Mouse (Mus musculus): ENCODE results near the gene Rarg.
A peak's percentile ranks its signal among the peaks of the same experiment; 100 is the strongest.
"Not testable (repeated sequence)": the region's sequence is repeated elsewhere in the genome, so short reads cannot be mapped to it uniquely, and the experiment has no call there.

The Rarg gene

DNA sequence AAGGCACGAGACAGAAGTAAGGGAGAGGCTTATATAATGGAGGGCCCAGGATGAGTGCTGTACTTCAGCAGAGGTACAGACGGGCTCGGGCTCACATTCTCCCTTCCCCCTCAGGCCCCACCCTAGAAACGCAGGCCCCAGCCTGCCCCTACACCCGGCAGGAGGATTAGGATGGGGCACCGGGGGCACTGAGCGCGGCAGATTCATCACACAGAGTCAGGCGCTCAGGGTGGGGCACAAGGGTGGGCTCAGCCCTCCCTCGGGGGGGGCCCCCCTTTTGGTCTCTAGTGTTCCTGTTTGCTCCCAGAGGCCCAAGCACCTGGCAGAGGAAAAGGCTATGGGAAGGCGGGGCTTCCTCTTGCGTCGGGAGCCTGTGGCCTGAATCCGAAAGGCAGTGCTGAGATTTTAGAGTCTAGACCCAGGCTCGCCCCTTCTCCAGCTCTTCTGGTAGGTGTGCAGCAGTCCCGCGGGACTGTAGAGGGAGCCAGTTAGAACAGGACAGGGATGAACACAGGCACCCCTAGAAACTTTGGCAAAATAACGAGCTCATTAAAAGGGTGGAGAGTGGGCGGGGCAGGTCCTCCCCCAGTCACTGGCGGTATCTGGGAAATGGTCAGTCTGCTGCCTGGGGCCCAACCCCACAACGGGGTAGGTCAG lies 21.8 kb downstream of the Rarg start:
- DNase-seq: peak in 1 of 2 experiments; percentile 52

DNA sequence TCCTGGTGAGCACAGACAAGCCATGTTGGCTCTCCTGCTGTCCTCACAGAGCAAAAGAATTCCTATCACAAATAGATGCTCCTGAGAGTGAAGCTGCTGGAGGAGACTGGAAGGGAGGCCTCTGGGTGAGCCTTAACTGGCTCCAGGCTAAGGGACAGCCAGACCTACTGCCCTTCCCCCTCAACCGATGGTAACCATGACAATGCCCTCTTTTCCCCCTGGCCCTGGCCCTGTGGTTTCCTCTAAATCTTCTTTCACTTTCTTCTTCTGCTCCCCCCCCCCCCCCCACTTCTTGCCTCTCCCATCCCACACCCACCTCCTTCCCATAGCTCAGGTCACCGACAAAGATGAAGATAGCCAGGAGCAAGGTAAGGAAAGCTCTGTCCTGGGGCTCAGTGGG lies 23.4 kb downstream of the Rarg start:
- DNase-seq: no peak

DNA sequence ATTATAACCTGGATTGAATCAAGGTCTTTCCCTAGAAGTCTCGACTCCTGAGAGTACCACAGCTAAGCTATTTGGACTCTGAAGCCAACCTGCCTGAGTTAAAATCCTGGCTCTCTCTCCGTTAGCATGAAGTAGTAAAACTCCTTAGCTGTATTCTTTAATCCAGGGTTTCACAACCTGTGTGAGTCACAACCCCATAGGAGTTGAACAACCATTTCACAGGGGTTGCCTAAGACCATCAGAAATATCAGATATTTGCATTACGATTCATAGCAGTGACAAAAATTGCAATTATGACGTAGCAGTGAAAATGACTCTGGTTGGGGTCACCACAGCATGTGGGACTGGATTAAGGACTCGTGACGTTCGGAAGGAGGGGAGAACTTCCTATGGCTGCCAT lies 24.6 kb downstream of the Rarg start:
- DNase-seq: no peak

DNA sequence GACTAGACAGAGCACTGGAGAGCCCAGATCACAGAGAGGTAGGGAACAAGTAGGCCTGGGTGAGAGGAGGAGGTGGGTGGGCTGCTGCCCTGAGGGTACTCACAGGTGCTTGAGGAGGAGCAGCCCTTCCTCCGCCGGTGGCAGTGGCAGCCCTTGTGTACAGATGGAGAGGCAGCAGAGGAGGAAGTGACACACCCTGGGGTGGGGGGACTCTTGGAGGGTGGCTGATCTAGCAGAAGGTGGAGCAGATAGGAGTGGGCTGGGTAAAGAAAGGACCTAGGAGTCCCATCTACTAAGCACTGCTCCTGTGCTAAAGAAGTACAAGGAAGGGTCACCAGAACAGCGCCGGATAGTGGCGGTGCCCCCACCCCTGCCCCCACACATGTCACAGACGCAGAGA lies 25.6 kb downstream of the Rarg start, which contains the start of gene Itgb7:
Gene Itgb7, minus strand, starts transcription at position 197 of the 400 bp plus-strand sequence.
- no peak for DNase-seq

DNA sequence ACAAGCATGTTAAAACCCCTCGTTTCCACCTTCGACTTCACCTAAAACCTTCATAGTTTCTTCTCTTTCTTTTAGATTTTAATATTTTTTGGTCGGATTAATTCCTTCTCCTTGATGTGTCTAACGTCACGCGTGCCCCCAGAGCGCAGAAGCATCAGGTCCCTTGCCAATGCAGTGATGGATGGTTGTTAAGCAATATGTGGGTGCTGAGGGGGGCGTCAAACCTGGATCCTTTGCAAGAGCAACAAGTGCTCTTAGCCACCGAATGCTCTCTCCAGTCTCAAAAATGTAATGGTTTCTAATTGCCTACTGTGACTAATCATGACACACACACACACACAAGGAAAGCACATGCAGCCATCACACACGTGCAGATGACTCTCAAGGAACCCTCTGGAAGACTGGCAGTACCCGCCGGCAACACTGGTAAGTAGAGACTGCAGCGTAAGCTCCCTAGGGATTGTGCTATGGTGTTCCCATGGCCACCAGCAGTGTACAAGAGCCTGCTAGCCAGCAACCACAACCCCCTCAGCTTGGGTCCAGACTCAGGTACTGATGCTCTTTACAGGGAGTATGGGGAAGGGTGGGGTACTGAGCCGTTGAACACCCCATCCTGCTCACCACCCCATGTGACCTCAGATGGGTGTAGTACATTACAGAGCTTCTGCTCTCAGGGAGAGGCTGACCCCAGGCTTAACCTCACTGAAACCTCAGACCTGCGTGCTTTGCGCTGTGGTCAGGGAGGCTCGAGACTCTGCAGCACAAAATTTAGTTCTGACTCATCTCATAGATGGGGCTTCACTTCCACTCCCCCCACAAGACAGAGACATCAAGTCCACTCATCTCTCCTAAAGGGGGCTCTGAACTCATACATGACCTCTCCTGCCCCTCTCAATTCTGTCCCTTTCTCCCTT lies 26.7 kb downstream of the Rarg start:
- no peak for DNase-seq

DNA sequence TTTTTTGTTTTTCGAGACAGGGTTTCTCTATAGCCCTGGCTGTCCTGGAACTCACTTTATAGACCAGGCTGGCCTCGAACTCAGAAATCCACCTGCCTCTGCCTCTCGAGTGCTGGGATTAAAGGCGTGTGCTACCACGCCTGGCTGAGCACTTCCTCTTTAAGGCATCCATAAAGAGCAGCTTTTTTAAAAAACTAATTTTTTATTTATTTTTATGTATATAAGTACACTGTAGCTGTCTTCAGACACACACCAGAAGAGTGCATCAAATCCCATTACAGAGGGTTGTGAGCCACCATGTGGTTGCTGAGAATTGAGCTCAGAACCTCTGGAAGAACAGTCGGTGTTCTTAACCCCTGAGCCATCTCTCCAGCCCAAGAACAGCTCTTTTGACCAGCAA lies 31.7 kb downstream of the Rarg start:
- not testable (repeated sequence) for DNase-seq

DNA sequence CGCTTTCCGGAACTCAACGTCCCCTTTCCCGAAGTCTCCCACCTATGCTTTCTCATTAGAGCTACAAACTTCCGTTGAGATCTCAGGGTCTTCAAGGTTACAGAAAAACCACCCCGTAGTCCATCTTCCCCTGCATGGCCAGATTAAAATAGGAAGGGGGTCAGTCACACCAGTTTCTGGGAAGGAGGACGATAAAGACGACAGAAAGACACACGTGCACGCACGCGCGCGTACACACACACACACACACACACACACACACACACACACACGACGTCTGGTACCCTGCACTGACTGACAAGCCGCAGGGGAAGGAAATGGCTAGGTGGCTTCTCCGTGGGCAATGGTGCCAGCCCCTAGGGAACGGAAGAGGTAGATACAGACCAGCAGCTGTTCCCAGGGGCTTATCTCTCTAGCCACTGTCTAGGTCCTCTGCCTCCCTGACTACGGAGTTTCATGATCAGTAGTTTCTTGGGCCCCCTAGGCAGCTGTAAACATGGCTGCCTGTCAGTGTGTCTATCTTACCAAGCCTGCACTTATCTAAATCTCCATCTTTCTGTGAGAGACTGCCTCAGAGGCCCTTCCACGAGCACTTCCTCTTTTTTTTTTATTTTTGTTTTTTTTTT lies 32.2 kb downstream of the Rarg start:
- peak in 1 of 2 experiments; percentile 33 for DNase-seq

DNA sequence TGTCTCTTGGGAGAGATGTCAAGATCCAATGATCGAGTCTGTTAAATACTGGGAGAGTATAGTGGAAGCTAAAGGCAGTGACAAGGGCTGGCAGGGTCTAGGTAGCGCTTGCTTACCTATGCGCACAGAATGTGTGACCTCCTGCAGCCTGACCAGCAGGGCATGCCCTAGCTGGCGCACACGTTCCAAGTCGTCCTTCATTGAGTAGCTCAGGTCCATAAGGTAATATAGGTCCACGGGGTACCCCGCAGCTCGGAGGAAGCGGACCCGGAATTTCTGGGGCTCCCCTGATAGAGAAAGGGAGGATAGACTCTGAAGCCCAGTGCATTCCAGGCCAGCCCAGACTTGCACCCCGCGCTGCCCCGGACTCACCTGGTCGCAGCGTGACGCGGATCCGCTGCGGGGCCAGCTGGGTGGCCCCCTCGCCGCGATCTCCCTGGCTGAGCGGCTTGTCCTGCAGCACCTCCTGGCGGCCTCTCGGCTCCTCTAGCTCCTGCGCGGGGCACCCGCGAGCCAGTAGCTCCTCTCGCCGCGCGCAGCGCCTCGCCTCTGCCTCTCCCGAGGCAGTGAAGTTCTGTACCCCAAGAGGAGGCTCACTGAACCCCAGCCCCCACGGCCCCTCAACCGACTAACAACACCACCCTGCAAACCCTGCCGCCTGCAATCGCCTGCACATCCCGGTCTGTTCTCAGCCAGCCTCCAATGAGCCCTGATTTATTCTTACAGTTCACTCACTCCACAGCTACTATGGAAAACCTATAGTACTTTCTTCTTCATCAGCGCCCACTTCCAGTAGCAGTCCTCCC lies 32.9 kb downstream of the Rarg start:
- peak; percentile 91 to 92 for DNase-seq

DNA sequence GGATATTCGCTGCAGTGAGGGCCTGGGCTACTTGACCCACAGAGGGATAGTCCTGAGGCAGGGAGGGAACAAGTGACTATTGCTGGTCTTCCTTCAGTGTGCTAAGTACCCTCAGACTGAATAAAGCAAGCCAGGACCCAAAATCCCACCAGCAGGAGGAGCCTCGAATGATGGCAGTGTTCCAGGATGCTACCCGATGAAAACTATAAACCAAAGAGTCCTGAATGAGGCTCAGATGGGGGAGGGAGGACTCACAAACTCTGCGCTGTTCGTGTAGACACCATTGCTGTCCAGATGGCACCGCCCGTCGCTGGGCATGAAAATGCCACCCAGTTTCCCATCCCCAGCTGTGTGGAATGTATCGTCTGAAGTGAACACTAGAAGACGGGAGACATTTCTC lies 34.9 kb downstream of the Rarg start:
- peak in 1 of 2 experiments; percentile 40 for DNase-seq

DNA sequence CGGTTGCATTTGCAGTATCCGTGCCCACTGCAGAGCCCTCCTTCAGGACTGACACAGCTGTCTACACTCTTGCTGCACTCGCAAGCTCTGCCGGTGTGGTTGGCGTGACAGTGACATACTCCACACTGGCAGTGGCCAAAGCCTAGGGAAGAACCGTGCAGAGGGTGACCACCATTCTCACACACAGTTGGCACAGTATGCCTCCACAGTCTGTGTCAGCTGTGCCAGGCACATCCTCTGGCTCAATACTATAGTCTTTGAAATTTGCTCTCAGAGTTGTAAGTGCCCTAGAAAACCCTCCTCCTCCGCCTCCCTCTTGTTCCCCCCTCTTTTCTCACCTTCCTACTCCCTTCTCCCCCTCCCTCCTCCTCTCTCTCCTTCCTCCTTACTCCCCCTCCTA lies 40.0 kb downstream of the Rarg start:
- no peak for DNase-seq

DNA sequence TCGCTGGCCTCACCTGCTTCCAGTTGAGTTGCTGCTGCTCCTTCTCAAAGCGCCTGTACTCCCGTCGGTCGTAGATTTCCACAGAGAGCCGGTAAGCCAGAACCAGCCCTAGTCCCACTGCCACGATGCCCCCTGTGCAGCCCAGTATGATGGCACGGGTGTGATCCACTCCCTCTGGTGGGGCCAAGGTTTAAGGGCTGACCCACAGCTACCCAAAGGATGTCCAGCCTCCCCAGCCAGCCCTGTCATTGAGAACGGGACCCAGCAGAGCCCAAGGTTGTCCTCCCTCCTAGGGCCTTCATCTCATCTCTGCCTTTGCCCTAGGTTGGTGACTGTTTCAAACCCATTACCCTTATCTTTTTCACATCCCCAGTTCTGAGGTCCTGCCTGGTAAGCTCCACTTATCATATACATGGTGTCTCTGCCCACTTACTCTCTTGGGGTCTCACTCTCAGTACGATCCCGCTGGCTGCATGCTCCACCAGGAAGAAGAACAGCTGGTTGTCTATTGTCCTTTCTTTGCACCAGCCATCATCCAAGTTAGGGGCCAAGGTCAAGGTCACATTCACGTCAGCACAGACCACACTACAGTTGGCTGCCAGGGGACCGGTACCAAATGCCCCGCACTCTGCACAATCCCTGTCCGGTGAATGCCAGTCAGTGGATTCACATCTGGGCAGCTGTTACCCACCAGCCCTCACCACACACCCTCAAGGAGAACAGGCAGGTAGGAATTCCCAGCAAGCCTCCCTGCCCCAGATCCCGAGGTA lies 40.7 kb downstream of the Rarg start:
- DNase-seq: no peak

DNA sequence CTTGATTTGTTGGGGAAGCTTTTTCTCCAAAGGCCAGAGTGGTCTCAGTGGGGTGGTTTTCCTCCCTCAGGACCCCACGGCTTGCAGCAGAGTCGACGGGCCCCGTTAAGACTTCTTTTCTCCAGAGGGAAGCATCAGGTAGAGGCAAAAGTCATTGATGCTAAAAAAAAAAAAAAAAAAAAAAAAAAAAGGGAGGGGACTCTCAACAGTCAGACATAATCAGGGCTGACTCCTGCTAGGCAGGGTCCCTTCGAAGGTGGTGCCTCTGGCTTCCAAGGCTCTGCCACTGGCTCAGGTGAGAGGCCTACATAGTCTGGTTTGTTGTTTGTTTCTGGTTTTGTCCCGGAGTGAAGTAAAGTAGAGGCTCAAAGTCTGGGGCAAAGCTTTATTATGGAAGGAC lies 41.7 kb downstream of the Rarg start:
- DNase-seq: no peak

DNA sequence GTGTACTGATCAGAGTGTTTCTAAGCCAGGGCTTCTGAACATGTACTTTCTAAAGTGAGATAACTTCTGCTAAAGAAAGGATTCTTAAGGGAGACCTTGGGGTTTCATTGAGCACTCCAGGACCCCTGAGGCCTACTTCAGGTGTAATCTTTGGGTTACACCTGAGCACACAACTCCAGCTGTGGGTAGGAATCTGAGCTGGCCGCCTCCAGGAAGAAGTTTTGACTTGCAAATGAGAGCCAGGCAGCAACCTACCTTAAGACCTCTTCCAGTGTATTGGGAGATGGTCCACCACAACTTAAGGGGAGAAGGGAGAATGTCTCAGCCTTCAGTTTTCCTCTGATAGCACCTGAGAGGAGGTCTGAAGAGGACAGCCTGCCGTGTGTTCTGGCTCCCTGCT lies 43.2 kb downstream of the Rarg start:
- DNase-seq: no peak

DNA sequence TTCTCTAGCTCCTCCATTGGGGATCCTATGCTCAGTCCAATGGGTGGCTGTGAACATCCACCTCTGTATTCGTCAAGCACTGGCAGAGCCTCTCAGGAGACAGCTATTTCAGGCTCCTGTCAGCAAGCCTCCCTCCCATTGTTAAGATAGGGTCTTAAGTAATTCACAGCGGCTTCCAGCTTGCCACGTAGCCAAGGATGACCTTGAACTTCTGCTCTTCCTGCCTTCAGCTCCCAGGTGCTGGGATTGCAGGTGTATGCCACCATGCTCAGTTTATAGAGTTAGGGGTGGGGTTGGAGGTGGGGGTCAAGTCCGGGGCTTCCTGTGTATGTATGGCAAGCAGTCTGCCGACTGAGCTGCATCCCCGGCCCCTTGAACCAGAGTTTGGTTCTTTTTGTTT lies 45.4 kb downstream of the Rarg start:
- DNase-seq: no peak

DNA sequence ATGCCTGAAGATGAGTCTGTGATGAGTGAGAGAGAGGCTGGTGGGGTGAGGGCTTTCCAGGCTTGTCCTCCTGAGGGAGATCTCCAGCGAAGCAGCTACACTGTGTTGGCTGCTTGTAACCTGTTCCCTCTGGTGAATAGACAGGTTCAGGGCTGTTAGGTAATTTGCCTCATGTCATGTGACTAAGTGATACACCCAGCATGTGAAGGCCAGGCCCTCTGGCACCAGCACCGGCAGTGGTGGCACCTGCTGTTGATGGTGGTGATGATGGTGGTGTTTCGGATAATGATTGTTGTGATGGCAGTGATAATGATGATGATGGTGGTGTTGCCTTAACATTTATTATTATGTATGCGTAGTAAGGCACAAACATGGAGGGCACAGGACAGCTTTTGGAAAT lies 46.5 kb downstream of the Rarg start:
- no peak for DNase-seq

DNA sequence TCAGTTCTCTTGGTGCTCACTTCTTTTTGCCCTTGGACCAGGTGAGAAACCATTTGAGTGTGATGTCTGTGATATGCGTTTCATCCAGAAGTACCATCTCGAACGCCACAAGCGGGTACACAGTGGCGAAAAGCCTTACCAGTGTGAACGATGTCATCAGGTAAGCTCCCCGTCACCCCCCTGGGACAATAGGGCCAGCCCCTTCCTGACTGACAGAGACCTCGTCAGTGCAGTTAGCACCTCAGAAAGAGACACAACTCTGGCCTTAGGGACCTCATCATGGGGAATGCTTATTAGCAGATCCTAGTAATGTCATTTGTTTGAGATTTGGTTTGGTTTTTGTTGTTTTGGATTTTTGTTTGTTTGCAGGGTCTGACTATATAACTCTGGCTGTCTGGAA lies 48.2 kb downstream of the Rarg start:
- DNase-seq: no peak

DNA sequence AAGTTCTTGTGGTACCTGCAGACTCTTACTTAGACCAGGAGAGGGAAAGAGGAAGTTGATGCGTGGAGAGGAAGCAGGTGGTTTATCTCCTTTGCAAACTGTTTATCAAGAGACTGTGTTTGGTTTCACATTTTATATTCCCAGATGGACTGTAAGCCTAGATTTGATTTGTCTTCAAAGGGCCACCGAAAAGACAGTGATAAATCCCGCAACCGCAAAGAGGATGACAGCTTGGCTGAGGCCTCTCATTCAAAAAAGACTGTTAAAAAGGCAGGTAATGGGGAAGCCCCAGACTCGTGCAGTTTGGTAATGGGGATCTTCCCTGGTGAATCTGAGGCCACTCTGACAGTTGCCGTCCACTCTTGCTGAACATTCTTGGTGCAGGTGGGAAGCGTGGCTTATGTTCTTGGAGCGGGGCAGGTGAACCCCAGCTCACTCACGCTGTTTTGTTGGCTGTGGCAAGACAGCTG lies 49.2 kb downstream of the Rarg start:
- DNase-seq: no peak

DNA sequence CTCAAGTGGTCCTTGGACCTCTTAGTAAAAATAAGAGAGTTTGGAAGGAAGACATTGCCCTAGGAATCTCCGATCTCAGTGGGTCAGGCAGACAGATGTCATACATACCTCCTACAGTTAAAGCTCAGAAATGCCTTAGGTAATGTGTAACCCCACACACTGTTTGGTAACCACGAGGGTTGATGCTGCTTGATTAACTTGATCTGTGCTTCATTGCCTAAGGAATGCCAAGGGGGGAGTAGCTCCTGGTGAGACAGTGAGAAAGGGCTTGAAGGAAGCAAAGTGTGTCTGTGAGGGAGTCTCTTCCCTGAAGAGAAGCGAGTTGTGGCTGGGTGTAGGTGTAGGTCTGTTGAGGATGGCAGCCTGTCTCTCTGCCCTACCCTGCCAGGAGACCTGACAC lies 50.0 kb downstream of the Rarg start:
- DNase-seq: peak in 1 of 2 experiments; percentile 46

DNA sequence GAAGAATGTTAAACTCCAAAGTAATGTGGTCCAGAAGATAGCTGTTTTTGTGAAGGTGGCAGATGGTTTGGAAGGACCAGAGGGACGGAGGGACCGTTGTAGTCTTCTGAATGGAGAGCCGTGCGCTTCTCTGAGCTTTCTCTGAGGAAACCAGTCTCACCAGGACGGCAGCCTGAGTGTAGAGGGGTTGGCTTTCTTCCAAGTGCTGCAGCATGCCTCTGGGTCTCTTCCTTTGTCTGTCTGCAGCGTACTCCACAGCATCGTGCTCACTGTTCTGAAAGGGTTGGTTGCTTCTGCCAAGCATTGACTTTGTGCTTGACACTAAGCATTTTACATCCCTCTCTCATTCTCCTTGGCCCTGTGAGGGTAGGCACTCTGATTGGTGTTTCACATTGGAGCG lies 51.5 kb downstream of the Rarg start:
- DNase-seq: peak in 1 of 2 experiments; percentile 54

DNA sequence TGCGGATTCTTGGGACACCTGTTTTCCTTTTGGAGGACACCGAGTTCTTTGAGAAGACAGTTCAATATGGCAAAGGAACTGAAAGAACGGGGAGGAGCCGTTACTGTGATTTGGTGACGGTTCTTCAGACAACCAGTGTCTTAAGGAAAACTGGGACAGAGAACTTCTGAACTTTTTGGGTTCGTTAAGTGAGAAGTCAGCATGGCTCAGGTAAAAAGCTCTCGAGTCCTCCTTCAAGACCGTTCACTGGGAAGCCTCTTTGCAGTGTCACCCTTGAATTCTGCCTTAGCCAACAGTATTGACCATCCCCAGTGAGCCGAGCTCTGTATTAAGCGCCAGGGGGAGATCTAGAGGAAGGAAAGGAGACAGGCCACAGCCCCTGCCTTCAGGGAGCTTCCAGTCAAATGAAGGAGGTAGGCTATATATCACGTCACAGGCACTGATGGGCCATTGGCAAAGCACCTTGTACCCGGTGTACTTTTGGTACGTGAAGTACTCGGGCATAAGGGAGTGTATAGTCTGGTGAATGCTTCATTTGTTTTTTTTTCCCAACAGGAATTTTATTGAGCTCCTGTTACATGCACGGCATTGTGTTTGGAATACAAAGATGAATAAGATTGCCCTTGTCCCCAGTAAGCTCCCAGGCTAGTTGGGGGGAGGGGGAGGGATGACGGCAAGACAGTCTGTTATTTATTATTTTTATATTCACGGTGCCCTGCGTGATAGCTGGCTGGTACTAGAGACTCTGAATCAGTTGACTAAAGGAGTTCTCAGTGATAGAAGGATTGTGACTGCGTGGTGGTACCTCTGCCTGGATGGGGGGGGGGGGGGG lies 52.4 kb downstream of the Rarg start, which contains the start of gene Csad:
Gene Csad, minus strand, starts transcription at position 51 of the 832 bp plus-strand sequence.
- DNase-seq: no peak

Measured in kidney, postnatal 4 days (tissue).